16 mouse cellular contexts compared by ENCODE assay signal in the genomic region with DNA sequence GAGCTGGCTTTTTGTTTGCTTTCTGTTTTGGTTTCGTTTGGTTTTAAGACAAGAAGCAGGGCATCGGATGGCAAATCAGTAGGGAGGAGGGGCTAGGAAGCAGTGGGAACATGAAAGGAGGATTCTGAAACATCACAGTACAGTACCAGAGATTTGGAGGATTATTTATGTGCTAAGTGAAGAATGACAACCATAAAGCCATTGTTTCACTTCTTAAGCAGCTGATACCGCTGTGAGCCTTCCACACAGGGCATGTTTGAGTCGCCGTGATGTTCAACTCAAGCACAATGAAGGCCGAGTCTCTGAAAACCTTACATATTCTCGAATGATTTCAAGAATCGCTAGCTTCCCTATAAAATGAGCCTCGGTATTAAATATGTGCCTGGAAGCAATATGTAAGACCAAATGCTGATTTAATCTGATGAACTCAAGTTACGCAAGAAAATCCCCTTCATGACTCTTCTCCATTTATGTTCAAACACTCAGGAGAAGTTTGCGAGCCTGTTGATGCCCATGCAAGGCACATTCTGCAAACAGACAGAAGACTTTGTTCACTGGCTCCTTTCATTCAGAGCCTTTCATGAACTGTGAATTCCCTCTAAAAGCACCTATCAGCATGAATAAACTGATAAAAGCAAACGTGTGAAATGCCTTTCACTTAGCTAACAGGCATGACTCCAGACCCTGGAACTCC.
A peak's percentile ranks its signal among the peaks of the same experiment; 100 is the strongest.
DNase-seq lines count a peak whose midpoint lies in the region; ATAC-seq lines count a peak whose summit lies in the region.
"Had no signal": no experiment of that assay in that cellular context is flagged by ENCODE, and none has a peak within 500 bp of the region (broad histone marks: within the 10 kb centered on the region; RNA-seq: fewer than 3 reads in every experiment).

No protein-coding gene starts in this region.

- H3K27me3 ChIP-seq in hindbrain, embryonic 15.5 days, result no peaks in the 10 kb centered on the region
- H3K27me3 ChIP-seq in midbrain, embryonic 15.5 days (replicated peaks), result peaks cover 9% of the 10 kb centered on the region; the same call in 1 of the 2 replicates
- H3K27me3 ChIP-seq in neural tube, embryonic 14.5 days (ENCODE audit: control insufficient read depth, insufficient read depth, low read length), result no peaks in the 10 kb centered on the region
- no peaks in the 10 kb centered on the region for H3K27me3 ChIP-seq in kidney, embryonic 14.5 days (ENCODE audit: control insufficient read depth, insufficient read depth, low read length)
- H3K27me3 ChIP-seq: forebrain, embryonic 12.5 days; intestine, embryonic 15.5 days; limb, embryonic 12.5 days; liver, embryonic 13.5 days had no signal

- H3K9ac ChIP-seq in hindbrain, embryonic 15.5 days, result no peak overlapping the region
- no peak overlapping the region for H3K9ac ChIP-seq in midbrain, embryonic 15.5 days
- no peak overlapping the region for H3K9ac ChIP-seq in neural tube, embryonic 14.5 days (replicated peaks; ENCODE audit: low read depth, low read length)
- H3K9ac ChIP-seq in kidney, embryonic 14.5 days (ENCODE audit: low read depth, low read length), result no peak overlapping the region
- H3K9ac ChIP-seq: forebrain, embryonic 12.5 days; intestine, embryonic 15.5 days; limb, embryonic 12.5 days; liver, embryonic 13.5 days had no signal

- DNase-seq in embryo, embryonic 11 days, result peak; percentile 51
- DNase-seq in embryo, embryonic 9.5 days (ENCODE audit: extremely low spot score), result no peak
- DNase-seq in right cerebral cortex, postnatal 10 days (ENCODE audit: low spot score in 2 of 2), result no peak
- no peak for DNase-seq in cerebellum, adult 18-20 months
- DNase-seq: cerebellum, postnatal 36 days; gastrocnemius, postnatal 36 days; kidney, postnatal 25 days; liver, embryonic 13.5 days; thymus, postnatal 25 days had no signal

- peak overlapping the region; percentile 27; the same call in 1 of the 2 replicates for H3K4me2 ChIP-seq in hindbrain, embryonic 15.5 days
- peak overlapping the region; percentile 10; the same call in 1 of the 2 replicates for H3K4me2 ChIP-seq in midbrain, embryonic 15.5 days
- peak overlapping the region; percentile 16; the same call in 1 of the 2 replicates for H3K4me2 ChIP-seq in neural tube, embryonic 14.5 days (ENCODE audit: low read depth, low read length)
- H3K4me2 ChIP-seq in kidney, embryonic 14.5 days (replicated peaks; ENCODE audit: low read depth, low read length), result no peak overlapping the region
- H3K4me2 ChIP-seq: forebrain, embryonic 12.5 days; intestine, embryonic 15.5 days; limb, embryonic 12.5 days; liver, embryonic 13.5 days had no signal

- H3K4me3 ChIP-seq in hindbrain, embryonic 15.5 days, result no peak overlapping the region
- H3K4me3 ChIP-seq in midbrain, embryonic 15.5 days, result no peak overlapping the region
- H3K4me3 ChIP-seq in neural tube, embryonic 14.5 days (ENCODE audit: low read depth, low read length), result no peak overlapping the region
- H3K4me3 ChIP-seq in kidney, embryonic 14.5 days (ENCODE audit: low read length), result no peak overlapping the region
- H3K4me3 ChIP-seq: forebrain, embryonic 12.5 days; intestine, embryonic 15.5 days; limb, embryonic 12.5 days; liver, embryonic 13.5 days had no signal

- no peak overlapping the region for H3K27ac ChIP-seq in hindbrain, embryonic 15.5 days (replicated peaks)
- H3K27ac ChIP-seq in midbrain, embryonic 15.5 days, result no peak overlapping the region
- H3K27ac ChIP-seq in neural tube, embryonic 14.5 days (ENCODE audit: low read depth, low read length), result no peak overlapping the region
- no peak overlapping the region for H3K27ac ChIP-seq in kidney, embryonic 14.5 days (ENCODE audit: low read depth, low read length)
- H3K27ac ChIP-seq: forebrain, embryonic 12.5 days; intestine, embryonic 15.5 days; limb, embryonic 12.5 days; liver, embryonic 13.5 days had no signal

- no peaks in the 10 kb centered on the region for H3K36me3 ChIP-seq in hindbrain, embryonic 15.5 days
- no peaks in the 10 kb centered on the region for H3K36me3 ChIP-seq in midbrain, embryonic 15.5 days (replicated peaks)
- H3K36me3 ChIP-seq in neural tube, embryonic 14.5 days (ENCODE audit: control insufficient read depth, insufficient read depth, low read length), result no peaks in the 10 kb centered on the region
- no peaks in the 10 kb centered on the region for H3K36me3 ChIP-seq in kidney, embryonic 14.5 days (ENCODE audit: control insufficient read depth, insufficient read depth, low read length)
- H3K36me3 ChIP-seq: forebrain, embryonic 12.5 days; intestine, embryonic 15.5 days; limb, embryonic 12.5 days; liver, embryonic 13.5 days had no signal

- 35% methylated on average over 12 of the region's 12 CpGs for whole genome bisulfite sequencing in hindbrain, embryonic 15.5 days
- 23% methylated on average over 12 of the region's 12 CpGs for WGBS in midbrain, embryonic 15.5 days
- 33% methylated on average over 12 of the region's 12 CpGs for WGBS in neural tube, embryonic 14.5 days
- WGBS in kidney, embryonic 14.5 days, result 75% methylated on average over 12 of the region's 12 CpGs

- no peak for ATAC-seq in hindbrain, embryonic 15.5 days (ENCODE audit: low FRiP score, low read depth)
- ATAC-seq in midbrain, embryonic 15.5 days (replicated peaks), result no peak
- 0 out of 2 replicates have a peak, but pooled peaks have one; percentile 49 for ATAC-seq in neural tube, embryonic 14.5 days (ENCODE audit: low read depth)
- no peak for ATAC-seq in kidney, embryonic 14.5 days (ENCODE audit: low FRiP score, low TSS enrichment)
- ATAC-seq: intestine, embryonic 15.5 days had no signal

- H3K9me3 ChIP-seq in hindbrain, embryonic 15.5 days, result no peaks in the 10 kb centered on the region
- no peaks in the 10 kb centered on the region for H3K9me3 ChIP-seq in midbrain, embryonic 15.5 days
- H3K9me3 ChIP-seq in neural tube, embryonic 14.5 days (ENCODE audit: control insufficient read depth, low read length), result no peaks in the 10 kb centered on the region
- H3K9me3 ChIP-seq in kidney, embryonic 14.5 days (ENCODE audit: control insufficient read depth, low read length), result no peaks in the 10 kb centered on the region
- H3K9me3 ChIP-seq: forebrain, embryonic 12.5 days; intestine, embryonic 15.5 days; limb, embryonic 12.5 days; liver, embryonic 13.5 days had no signal

- no peaks in the 10 kb centered on the region; the same call in 1 of the 2 replicates for H3K4me1 ChIP-seq in hindbrain, embryonic 15.5 days (replicated peaks)
- 0 out of 2 replicates have a peak, but pooled peaks cover 3% of the 10 kb centered on the region for H3K4me1 ChIP-seq in midbrain, embryonic 15.5 days
- H3K4me1 ChIP-seq in neural tube, embryonic 14.5 days (ENCODE audit: control insufficient read depth, insufficient read depth, low read length), result no peaks in the 10 kb centered on the region; the same call in 1 of the 2 replicates
- no peaks in the 10 kb centered on the region for H3K4me1 ChIP-seq in kidney, embryonic 14.5 days (ENCODE audit: control insufficient read depth, insufficient read depth, low read length)
- H3K4me1 ChIP-seq: intestine, embryonic 15.5 days; liver, embryonic 13.5 days had no signal
